Mouse (Mus musculus): ENCODE measurements at regions not wholly inside any gene's neighbourhood (a gene's known extent, or its start where the extent isn't known, plus 50 kb on each side); places are given as distances from the start of the nearest gene placed in this dataset.

DNA sequence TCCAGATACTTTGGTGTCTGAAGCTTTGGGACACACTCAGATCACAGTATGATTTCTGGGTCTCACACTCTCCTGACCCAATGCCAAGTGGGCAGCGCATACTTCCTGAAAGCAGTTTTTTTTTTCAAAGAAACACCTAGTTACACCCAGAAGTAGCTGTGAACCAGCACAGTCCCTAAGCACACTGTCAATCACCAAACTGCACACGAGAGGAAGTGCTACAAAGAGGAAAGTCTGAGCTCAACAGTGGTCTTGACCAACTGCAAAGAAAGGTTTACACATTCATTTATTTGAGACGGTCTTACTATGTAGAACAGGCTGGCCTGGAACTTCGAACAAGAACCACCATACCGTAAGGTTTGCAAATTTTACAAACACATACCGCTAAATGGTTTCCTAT, 70.2 kb upstream of the Plekha5 start:
- TF ChIP-seq POLR2A (IDR thresholded peaks at IDR 0.05; ENCODE audit: insufficient read depth, low read depth, low read length) (no peak), CTCF (IDR thresholded peaks at IDR 0.05; ENCODE audit: insufficient read depth, low read depth, low read length) (no peak)
